Mouse (Mus musculus) heart, adult 2 months (tissue): Measurements from ENCODE around the gene Grk6. TPM values are rescaled to one million over a fixed set of nuclear protein-coding genes. Genes with fewer than 3 reads are reported as not detected.

Experiments
- DNase-seq, 2 experiments: peaks; one replicate each; pipeline ENCODE4 v3.0.0; 2021
- H3K27ac ChIP-seq: fragments of 200-600 bp; 2 replicates; pipeline ENCODE4 v1.8.1; 2022
- H3K27me3 ChIP-seq: fragments of 200-500 bp; 2 replicates; pipeline ENCODE4 v1.6.1; 2012; ENCODE audit warnings: mild to moderate bottlenecking, low read length, inconsistent platforms, mixed read lengths; ENCODE audit not compliant: control insufficient read depth, insufficient read depth
- H3K36me3 ChIP-seq: fragments of 200-500 bp; 2 replicates; pipeline ENCODE4 v1.6.1; 2012; ENCODE audit warnings: low read length, inconsistent platforms; ENCODE audit not compliant: control insufficient read depth, insufficient read depth
- H3K4me1 ChIP-seq: fragments of 200-500 bp; 2 replicates; pipeline ENCODE4 v1.6.1; 2011; ENCODE audit warnings: low read length; ENCODE audit not compliant: control insufficient read depth, insufficient read depth
- H3K4me3 ChIP-seq: fragments of 200-600 bp; 2 replicates; pipeline ENCODE4 v1.8.1; 2022
- H3K79me2 ChIP-seq: fragments of 200-500 bp; replicated peaks from 2 replicates; pipeline ENCODE4 v1.6.1; 2012; ENCODE audit warnings: mild to moderate bottlenecking, inconsistent platforms, low read length, moderate library complexity, mixed read lengths; ENCODE audit not compliant: control insufficient read depth, insufficient read depth
- H3K9ac ChIP-seq: fragments of 200-500 bp; 2 replicates; pipeline ENCODE4 v1.6.1; 2012; ENCODE audit warnings: low read depth, mild to moderate bottlenecking, control low read depth, inconsistent platforms, low read length, mixed read lengths
- CTCF ChIP-seq: fragments of 200-600 bp; IDR thresholded peaks from 2 replicates; pipeline ENCODE4 v1.8.1; 2022; ENCODE audit warnings: antibody characterized with exemption, mild to moderate bottlenecking, moderate library complexity
- EP300 ChIP-seq: fragments of 200-500 bp; IDR thresholded peaks from 2 replicates; pipeline ENCODE4 v1.6.1; 2011; ENCODE audit warnings: low read depth, low read length, control low read depth; ENCODE audit not compliant: insufficient read depth
- POLR2A ChIP-seq: fragments of 200-500 bp; IDR thresholded peaks from 2 replicates; pipeline ENCODE4 v1.6.1; 2011; ENCODE audit warnings: mild to moderate bottlenecking, low read depth, low read length, control low read depth; ENCODE audit not compliant: insufficient read depth
- WGBS: fragments of 180-500 bp; shearing (Covaris S2); methylation state at CpG from one replicate; pipeline ENCODE4 v1.1.7; 2018; 5-methylcytosine and 5-hydroxymethylcytosine counted together
- intact Hi-C: fragments of 180-260 bp; cut with DNase I; formaldehyde crosslinking; loops from one replicate; pipeline ENCODE4 v1.15.1; 2025
- microRNA-seq, 2 experiments: library from miRNA; unstranded; fragments of <30 nt; microRNA quantifications; one replicate each; pipeline ENCODE4 v1.2.0; 2021
- polyA plus RNA-seq: library from polyadenylated mRNA; depleted of rRNA; stranded (reverse); fragments of >200 nt; gene quantifications from 2 replicates; pipeline ENCODE4 v1.2.3, GENCODE M21; 2012; rRNA removed
- total RNA-seq, 2 experiments: library from RNA; stranded (reverse); gene quantifications; 2 replicates each; pipeline ENCODE4 v1.2.3; 2021

Grk6 gene
- total and polyA plus RNA-seq, 3 experiments: 17.1 to 22.5 (median 19.5) TPM

DNA sequence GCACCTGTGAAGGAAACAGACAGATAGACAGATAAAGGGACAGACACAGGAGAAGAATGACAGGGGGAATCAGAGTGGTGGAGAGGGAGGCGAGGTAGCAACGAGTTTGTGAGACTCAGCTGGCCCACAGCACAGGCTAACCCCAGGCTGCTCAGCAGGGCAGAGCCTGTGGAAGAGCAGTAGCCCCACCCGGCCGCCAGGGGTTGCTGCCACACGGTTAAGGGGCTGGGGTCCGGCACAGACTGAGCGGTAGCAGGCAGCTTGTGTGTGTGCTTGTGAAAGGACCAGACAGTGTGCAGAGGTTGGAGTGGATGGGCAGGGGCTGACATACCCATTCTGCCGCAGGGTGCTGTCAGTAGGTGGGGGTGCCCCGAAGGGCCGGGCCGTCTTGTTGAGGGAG, 63.0 kb downstream of the Grk6 start:
- Histone ChIP-seq H3K4me1 (peaks cover 18% of the 10 kb centered on the region), H3K79me2 (no peaks in the 10 kb centered on the region; the same call in 1 of the 2 replicates), H3K27ac (no peak overlapping the region), H3K4me3 (no peak overlapping the region), H3K9ac (no peak overlapping the region), H3K36me3 (no peaks in the 10 kb centered on the region), H3K27me3 (no peaks in the 10 kb centered on the region)
- WGBS: 79% methylated on average over 11 of the region's 11 CpGs
- DNase-seq: no peak
- intact Hi-C loops: no loop called here
- no peak for TF ChIP-seq CTCF

DNA sequence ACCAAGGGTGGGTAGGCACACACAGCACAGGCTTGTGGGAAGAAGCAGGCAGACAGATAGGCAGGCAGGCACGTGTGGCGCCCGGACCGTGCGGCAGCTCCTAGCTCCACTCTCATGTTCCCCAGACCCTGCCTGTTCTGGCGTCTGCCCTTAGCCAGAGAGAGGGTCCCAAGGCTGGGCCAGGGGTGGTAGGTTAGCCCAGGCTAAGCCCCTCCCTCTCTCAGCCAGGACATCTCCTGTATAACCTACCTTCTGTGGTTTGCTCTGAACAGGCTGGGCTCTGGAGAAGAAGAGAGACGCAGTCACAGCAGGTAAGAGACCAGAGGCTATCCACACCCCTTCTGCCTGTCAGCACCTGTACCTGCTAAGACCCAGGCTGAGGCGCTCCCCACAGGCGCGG, 63.7 kb downstream of the Grk6 start:
- WGBS: 95% methylated on average over 10 of the region's 10 CpGs
- no peaks in the 10 kb centered on the region for H3K36me3 ChIP-seq
- no peaks in the 10 kb centered on the region; the same call in 1 of the 2 replicates for H3K79me2 ChIP-seq
- H3K27ac ChIP-seq: no peak overlapping the region
- no peak for TF ChIP-seq POLR2A
- TF ChIP-seq EP300: no peak
- no peak for TF ChIP-seq CTCF
- no peak overlapping the region for H3K9ac ChIP-seq
- H3K27me3 ChIP-seq: no peaks in the 10 kb centered on the region
- DNase-seq: no peak
- intact Hi-C loops: no loop called here
- H3K4me1 ChIP-seq: peaks cover 18% of the 10 kb centered on the region
- no peak overlapping the region for H3K4me3 ChIP-seq

DNA sequence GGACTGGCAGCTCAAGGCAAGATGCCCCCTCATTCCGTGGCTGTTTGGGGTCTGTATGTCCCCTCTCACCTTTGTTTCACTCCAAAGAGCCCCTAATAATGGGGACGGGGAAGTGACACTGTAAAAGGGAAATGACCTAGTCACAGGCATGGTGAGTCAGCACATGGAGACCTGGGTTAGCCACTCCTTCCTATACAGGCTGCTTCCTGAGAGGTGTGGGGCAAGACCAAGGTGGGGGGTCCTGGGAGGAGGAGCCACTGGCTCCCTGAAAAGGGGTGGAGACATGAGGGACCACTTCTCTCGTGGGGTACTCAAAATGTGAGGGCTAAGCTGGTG, 65.4 kb downstream of the Grk6 start:
- Histone ChIP-seq H3K4me3 (no peak overlapping the region; the same call in 1 of the 2 replicates), H3K27me3 (no peaks in the 10 kb centered on the region), H3K4me1 (peaks cover 18% of the 10 kb centered on the region), H3K79me2 (no peaks in the 10 kb centered on the region; the same call in 1 of the 2 replicates), H3K27ac (peak overlapping the region; percentile 93), H3K36me3 (no peaks in the 10 kb centered on the region), H3K9ac (0 out of 2 replicates have a peak overlapping the region, but pooled peaks have one; percentile 5)
- DNase-seq: no peak
- WGBS: 36% methylated on average over 3 of the region's 3 CpGs
- no peak for TF ChIP-seq CTCF
- TF ChIP-seq POLR2A: no peak; the same call in 1 of the 2 replicates
- TF ChIP-seq EP300: no peak
- intact Hi-C loops: loop anchor here (2.0 kb wide), 1 partner anchor 21 kb away; the partner anchor contains the start of gene Dbn1

Small RNAs within 50 kb of the gene (microRNA-seq; reads per million reads assigned to microRNA genes)
- gene Mir6943 (0.56 to 1.5 reads per million in 2 experiments), gene Mir6944 (1.7 to 2.7 reads per million in 2 experiments), gene Mir6945 (0.56 to 1.2 reads per million in 2 experiments)

Other genes starting within 250 kb of the Grk6 start
- 10 to 100 TPM; 52.5 to 55.8 TPM for gene Nsd1, start 235.3 kb upstream of the Grk6 start, total RNA-seq
- 11.0 and 18.4 TPM in 2 replicates for gene Nsd1, start 235.3 kb upstream of the Grk6 start, polyA plus RNA-seq
- 10 to 100 TPM; 37.4 to 40.8 TPM for gene Prelid1, start 124.6 kb upstream of the Grk6 start, total RNA-seq
- gene Prelid1, start 124.6 kb upstream of the Grk6 start, polyA plus RNA-seq: 67.4 and 70.1 TPM in 2 replicates
- gene Rab24, start 123.1 kb upstream of the Grk6 start, total RNA-seq: 10 to 100 TPM; 29.1 to 37.2 TPM
- 60.6 and 68.9 TPM in 2 replicates for gene Rab24, start 123.1 kb upstream of the Grk6 start, polyA plus RNA-seq
- gene Mxd3, start 115.2 kb upstream of the Grk6 start, total RNA-seq: not detected
- gene Mxd3, start 115.2 kb upstream of the Grk6 start, polyA plus RNA-seq: 0.21 and 0.53 TPM in 2 replicates
- 10 to 100 TPM; 50.5 to 52.2 TPM for gene Lman2, start 82.3 kb upstream of the Grk6 start, total RNA-seq
- gene Lman2, start 82.3 kb upstream of the Grk6 start, polyA plus RNA-seq: 52.6 and 83.6 TPM in 2 replicates
- under 1 TPM; 0.23 to 0.73 TPM for gene Rgs14, start 75.3 kb upstream of the Grk6 start, total RNA-seq
- gene Rgs14, start 75.3 kb upstream of the Grk6 start, polyA plus RNA-seq: 0.97 and 1.9 TPM in 2 replicates
- gene Slc34a1, start 46.9 kb upstream of the Grk6 start, total RNA-seq: not detected
- 0.16 and 0.18 TPM in 2 replicates for gene Slc34a1, start 46.9 kb upstream of the Grk6 start, polyA plus RNA-seq
- gene Pfn3, start 29.8 kb upstream of the Grk6 start, total RNA-seq: not detected
- gene Pfn3, start 29.8 kb upstream of the Grk6 start, polyA plus RNA-seq: not detected in 2 replicates
- not detected for gene F12, start 18.3 kb upstream of the Grk6 start, total RNA-seq
- gene F12, start 18.3 kb upstream of the Grk6 start, polyA plus RNA-seq: 0.23 TPM in 1 of 2 replicates, not detected in the other
- under 1 TPM; 0.86 to 0.94 TPM for gene Prr7, start 19.2 kb downstream of the Grk6 start, total RNA-seq
- gene Prr7, start 19.2 kb downstream of the Grk6 start, polyA plus RNA-seq: 0.53 and 1.1 TPM in 2 replicates
- gene Dbn1, start 43.0 kb downstream of the Grk6 start, total RNA-seq: 1 to 10 TPM; 4.8 to 9.3 TPM
- gene Dbn1, start 43.0 kb downstream of the Grk6 start, polyA plus RNA-seq: 10.4 and 11.5 TPM in 2 replicates
- gene Pdlim7, start 68.6 kb downstream of the Grk6 start, total RNA-seq: 10 to 100 TPM; 46.9 to 54.0 TPM
- 86.3 and 98.2 TPM in 2 replicates for gene Pdlim7, start 68.6 kb downstream of the Grk6 start, polyA plus RNA-seq
- gene Dok3, start 84.2 kb downstream of the Grk6 start, total RNA-seq: 1 to 10 TPM; 1.9 to 2.4 TPM
- 3.7 and 7.3 TPM in 2 replicates for gene Dok3, start 84.2 kb downstream of the Grk6 start, polyA plus RNA-seq
- 10 to 100 TPM; 13.0 to 13.9 TPM for gene Ddx41, start 91.6 kb downstream of the Grk6 start, total RNA-seq
- gene Ddx41, start 91.6 kb downstream of the Grk6 start, polyA plus RNA-seq: 20.7 and 21.1 TPM in 2 replicates
- gene Fam193b, start 126.0 kb downstream of the Grk6 start, total RNA-seq: 10 to 100 TPM; 11.2 to 13.0 TPM
- gene Fam193b, start 126.0 kb downstream of the Grk6 start, polyA plus RNA-seq: 43.9 and 46.1 TPM in 2 replicates
- 10 to 100 TPM; 85.5 to 95.7 TPM for gene Tmed9, start 128.7 kb downstream of the Grk6 start, total RNA-seq
- gene Tmed9, start 128.7 kb downstream of the Grk6 start, polyA plus RNA-seq: 64.5 and 91.4 TPM in 2 replicates
- gene B4galt7, start 154.8 kb downstream of the Grk6 start, total RNA-seq: 1 to 10 TPM; 8.8 to 9.8 TPM
- gene B4galt7, start 154.8 kb downstream of the Grk6 start, polyA plus RNA-seq: 11.4 and 13.2 TPM in 2 replicates
- gene Caml, start 177.9 kb downstream of the Grk6 start, total RNA-seq: 10 to 100 TPM; 10.4 to 10.9 TPM
- 11.7 and 14.9 TPM in 2 replicates for gene Caml, start 177.9 kb downstream of the Grk6 start, polyA plus RNA-seq
- 10 to 100 TPM; 20.8 to 21.1 TPM for gene Ddx46, start 190.0 kb downstream of the Grk6 start, total RNA-seq
- gene Ddx46, start 190.0 kb downstream of the Grk6 start, polyA plus RNA-seq: 7.9 and 14.8 TPM in 2 replicates
- 10 to 100 TPM; 39.4 to 42.2 TPM for gene B230219D22Rik, start 248.1 kb downstream of the Grk6 start, total RNA-seq
- 22.1 and 52.1 TPM in 2 replicates for gene B230219D22Rik, start 248.1 kb downstream of the Grk6 start, polyA plus RNA-seq